Mouse (Mus musculus): ENCODE measurements around the gene Runx1. TPM values are rescaled to one million over a fixed set of nuclear protein-coding genes. Genes with fewer than 3 reads are reported as not detected.

Gene Runx1
- polyA plus RNA-seq, 1 experiment from 2014 or later, result 3.3 TPM

- 87% methylated on average over 4 of the region's 4 CpGs for WGBS
- Histone ChIP-seq H3K4me1 (replicated peaks; ENCODE audit: control insufficient read depth, insufficient read depth, low read length) (no peaks in the 10 kb centered on the region), H3K4me3 (ENCODE audit: low read depth, low read length) (no peak overlapping the region), H3K4me2 (ENCODE audit: low read length) (no peak overlapping the region), H3K9me3 (ENCODE audit: control insufficient read depth, low read length) (no peaks in the 10 kb centered on the region), H3K27me3 (replicated peaks; ENCODE audit: control insufficient read depth, insufficient read depth, low read length) (no peaks in the 10 kb centered on the region), H3K9ac (ENCODE audit: low read length) (no peak overlapping the region), H3K36me3 (ENCODE audit: control insufficient read depth, insufficient read depth, low read length) (no peaks in the 10 kb centered on the region), H3K27ac (ENCODE audit: low read depth) (no peak overlapping the region)
- DNase-seq (ENCODE audit: low spot score), result no peak
- ATAC-seq (replicated peaks; ENCODE audit: low FRiP score, low TSS enrichment, low read depth), result no peak
These were observed 36.5 kb upstream of the Runx1 start for GRCm38 (mm10) chr16:92862430-92862829.

- H3K4me2 ChIP-seq (ENCODE audit: low read length), result no peak overlapping the region
- DNase-seq (ENCODE audit: low spot score), result no peak
- no peak overlapping the region for H3K27ac ChIP-seq (ENCODE audit: low read depth)
- H3K9ac ChIP-seq (ENCODE audit: low read length), result no peak overlapping the region
- H3K27me3 ChIP-seq (replicated peaks; ENCODE audit: control insufficient read depth, insufficient read depth, low read length), result no peaks in the 10 kb centered on the region
- H3K36me3 ChIP-seq (ENCODE audit: control insufficient read depth, insufficient read depth, low read length), result no peaks in the 10 kb centered on the region
- H3K9me3 ChIP-seq (ENCODE audit: control insufficient read depth, low read length), result no peaks in the 10 kb centered on the region
- no peak for ATAC-seq (replicated peaks; ENCODE audit: low FRiP score, low TSS enrichment, low read depth)
- no peaks in the 10 kb centered on the region for H3K4me1 ChIP-seq (replicated peaks; ENCODE audit: control insufficient read depth, insufficient read depth, low read length)
- H3K4me3 ChIP-seq (ENCODE audit: low read depth, low read length), result no peak overlapping the region
- WGBS, result 77% methylated on average over 2 of the region's 2 CpGs
These were observed 35.6 kb upstream of the Runx1 start for GRCm38 (mm10) chr16:92861571-92861970.

GRCm38 (mm10) chr16:92860649-92861048, 34.7 kb upstream of the Runx1 start:
- H3K27ac ChIP-seq (ENCODE audit: low read depth), result no peak overlapping the region
- 91% methylated on average over 1 of the region's 1 CpGs for WGBS
- H3K9me3 ChIP-seq (ENCODE audit: control insufficient read depth, low read length), result no peaks in the 10 kb centered on the region
- DNase-seq (ENCODE audit: low spot score) (no peak), ATAC-seq (replicated peaks; ENCODE audit: low FRiP score, low TSS enrichment, low read depth) (no peak)
- no peaks in the 10 kb centered on the region for H3K27me3 ChIP-seq (replicated peaks; ENCODE audit: control insufficient read depth, insufficient read depth, low read length)
- no peaks in the 10 kb centered on the region for H3K36me3 ChIP-seq (ENCODE audit: control insufficient read depth, insufficient read depth, low read length)
- no peaks in the 10 kb centered on the region for H3K4me1 ChIP-seq (replicated peaks; ENCODE audit: control insufficient read depth, insufficient read depth, low read length)
- no peak overlapping the region for H3K9ac ChIP-seq (ENCODE audit: low read length)
- H3K4me2 ChIP-seq (ENCODE audit: low read length), result no peak overlapping the region
- no peak overlapping the region for H3K4me3 ChIP-seq (ENCODE audit: low read depth, low read length)

- DNase-seq (ENCODE audit: low spot score) (no peak), ATAC-seq (replicated peaks; ENCODE audit: low FRiP score, low TSS enrichment, low read depth) (no peak)
- 24% methylated on average over 3 of the region's 3 CpGs for WGBS
- no peak overlapping the region for H3K4me3 ChIP-seq (ENCODE audit: low read depth, low read length)
- no peak overlapping the region for H3K27ac ChIP-seq (ENCODE audit: low read depth)
- H3K9me3 ChIP-seq (ENCODE audit: control insufficient read depth, low read length), result no peaks in the 10 kb centered on the region
- H3K4me1 ChIP-seq (replicated peaks; ENCODE audit: control insufficient read depth, insufficient read depth, low read length), result no peaks in the 10 kb centered on the region
- no peak overlapping the region for H3K9ac ChIP-seq (ENCODE audit: low read length)
- no peak overlapping the region for H3K4me2 ChIP-seq (ENCODE audit: low read length)
- H3K36me3 ChIP-seq (ENCODE audit: control insufficient read depth, insufficient read depth, low read length), result no peaks in the 10 kb centered on the region
- no peaks in the 10 kb centered on the region for H3K27me3 ChIP-seq (replicated peaks; ENCODE audit: control insufficient read depth, insufficient read depth, low read length)
These were observed 30.8 kb upstream of the Runx1 start for GRCm38 (mm10) chr16:92856779-92857178.

GRCm38 (mm10) chr16:92852276-92852675, 26.3 kb upstream of the Runx1 start:
- Histone ChIP-seq H3K27ac (ENCODE audit: low read depth) (no peak overlapping the region), H3K27me3 (replicated peaks; ENCODE audit: control insufficient read depth, insufficient read depth, low read length) (no peaks in the 10 kb centered on the region), H3K4me2 (ENCODE audit: low read length) (no peak overlapping the region), H3K36me3 (ENCODE audit: control insufficient read depth, insufficient read depth, low read length) (no peaks in the 10 kb centered on the region), H3K4me1 (replicated peaks; ENCODE audit: control insufficient read depth, insufficient read depth, low read length) (no peaks in the 10 kb centered on the region), H3K4me3 (ENCODE audit: low read depth, low read length) (no peak overlapping the region), H3K9ac (ENCODE audit: low read length) (no peak overlapping the region), H3K9me3 (ENCODE audit: control insufficient read depth, low read length) (no peaks in the 10 kb centered on the region)
- 90% methylated on average over 6 of the region's 6 CpGs for WGBS
- DNase-seq (ENCODE audit: low spot score), result no peak
- no peak for ATAC-seq (replicated peaks; ENCODE audit: low FRiP score, low TSS enrichment, low read depth)

- no peak; the same call in 1 of the 2 replicates for ATAC-seq (replicated peaks; ENCODE audit: low FRiP score, low TSS enrichment, low read depth)
- H3K4me3 ChIP-seq (ENCODE audit: low read depth, low read length), result no peak overlapping the region
- no peak overlapping the region for H3K4me2 ChIP-seq (ENCODE audit: low read length)
- H3K27ac ChIP-seq (ENCODE audit: low read depth), result no peak overlapping the region
- 65% methylated on average over 3 of the region's 3 CpGs for WGBS
- peaks cover 10% of the 10 kb centered on the region for H3K4me1 ChIP-seq (replicated peaks; ENCODE audit: control insufficient read depth, insufficient read depth, low read length)
- H3K27me3 ChIP-seq (replicated peaks; ENCODE audit: control insufficient read depth, insufficient read depth, low read length), result no peaks in the 10 kb centered on the region
- H3K36me3 ChIP-seq (ENCODE audit: control insufficient read depth, insufficient read depth, low read length), result no peaks in the 10 kb centered on the region
- no peak for DNase-seq (ENCODE audit: low spot score)
- no peaks in the 10 kb centered on the region for H3K9me3 ChIP-seq (ENCODE audit: control insufficient read depth, low read length)
- no peak overlapping the region for H3K9ac ChIP-seq (ENCODE audit: low read length)
These were observed 24.5 kb upstream of the Runx1 start for GRCm38 (mm10) chr16:92850416-92850815.

- Histone ChIP-seq H3K4me1 (replicated peaks; ENCODE audit: control insufficient read depth, insufficient read depth, low read length) (peaks cover 10% of the 10 kb centered on the region), H3K9me3 (ENCODE audit: control insufficient read depth, low read length) (no peaks in the 10 kb centered on the region), H3K36me3 (ENCODE audit: control insufficient read depth, insufficient read depth, low read length) (no peaks in the 10 kb centered on the region), H3K27ac (ENCODE audit: low read depth) (no peak overlapping the region), H3K4me3 (ENCODE audit: low read depth, low read length) (no peak overlapping the region), H3K4me2 (ENCODE audit: low read length) (no peak overlapping the region), H3K27me3 (replicated peaks; ENCODE audit: control insufficient read depth, insufficient read depth, low read length) (no peaks in the 10 kb centered on the region), H3K9ac (ENCODE audit: low read length) (no peak overlapping the region)
- no peak for DNase-seq (ENCODE audit: low spot score)
- WGBS, result 61% methylated on average over 3 of the region's 3 CpGs
- ATAC-seq (replicated peaks; ENCODE audit: low FRiP score, low TSS enrichment, low read depth), result no peak
These were observed 21.9 kb upstream of the Runx1 start for GRCm38 (mm10) chr16:92847762-92848300.

GRCm38 (mm10) chr16:92845244-92846225, 19.6 kb upstream of the Runx1 start:
- WGBS, result 37% methylated on average over 26 of the region's 26 CpGs
- Histone ChIP-seq H3K9ac (ENCODE audit: low read length) (no peak overlapping the region), H3K4me2 (ENCODE audit: low read length) (peak overlapping the region; percentile 30), H3K27me3 (replicated peaks; ENCODE audit: control insufficient read depth, insufficient read depth, low read length) (no peaks in the 10 kb centered on the region), H3K27ac (ENCODE audit: low read depth) (peak overlapping the region; percentile 83), H3K9me3 (ENCODE audit: control insufficient read depth, low read length) (no peaks in the 10 kb centered on the region), H3K4me1 (replicated peaks; ENCODE audit: control insufficient read depth, insufficient read depth, low read length) (peaks cover 10% of the 10 kb centered on the region), H3K4me3 (ENCODE audit: low read depth, low read length) (no peak overlapping the region), H3K36me3 (ENCODE audit: control insufficient read depth, insufficient read depth, low read length) (no peaks in the 10 kb centered on the region)
- ATAC-seq (replicated peaks; ENCODE audit: low FRiP score, low TSS enrichment, low read depth) (peak; percentile 68; the same call in 1 of the 2 replicates), DNase-seq (ENCODE audit: low spot score) (no peak)
